Mouse (Mus musculus): ENCODE results near the gene Ywhae. TPM values are rescaled to one million over a fixed set of nuclear protein-coding genes. Genes with fewer than 3 reads are reported as not detected.
A peak's percentile ranks its signal among the peaks of the same experiment; 100 is the strongest.
"Not testable (repeated sequence)": the region's sequence is repeated elsewhere in the genome, so short reads cannot be mapped to it uniquely, and the experiment has no call there.

Ywhae gene
- polyA plus RNA-seq, 1 experiment: 612 TPM

GRCm38 (mm10) chr11:75689977-75690376, 42.7 kb upstream of the Ywhae start:
- Histone ChIP-seq H3K27me3 (ENCODE audit: control insufficient read depth, insufficient read depth, insufficient read length) (no peaks in the 10 kb centered on the region), H3K4me2 (ENCODE audit: low read depth) (no peak overlapping the region), H3K79me2 (ENCODE audit: control insufficient read depth, insufficient read depth) (peaks cover 90% of the 10 kb centered on the region), H3ac (ENCODE audit: control insufficient read depth, insufficient read length) (no peak overlapping the region), H3K4me3 (no peak overlapping the region), H3K36me3 (ENCODE audit: control insufficient read depth, insufficient read depth) (peaks cover 24% of the 10 kb centered on the region)
- no peak for TF ChIP-seq E2F4 (IDR thresholded peaks at IDR 0.05; ENCODE audit: insufficient read depth)
- no peak for TF ChIP-seq TCF12 (IDR thresholded peaks at IDR 0.05; ENCODE audit: insufficient read depth, poor library complexity, severe bottlenecking)
- no peak for TF ChIP-seq SRF (IDR thresholded peaks at IDR 0.05; ENCODE audit: control insufficient read depth, insufficient read length, low read depth)
- TF ChIP-seq MYOG (IDR thresholded peaks at IDR 0.05; ENCODE audit: control insufficient read depth in 1 of 3, insufficient read depth in 1 of 3, insufficient read length in 2 of 3, low read depth in 2 of 3): no peak
- TF ChIP-seq USF1 (IDR thresholded peaks at IDR 0.05; ENCODE audit: low read depth): no peak
- no peak for TF ChIP-seq CEBPB (IDR thresholded peaks at IDR 0.05; ENCODE audit: insufficient read depth, poor library complexity, severe bottlenecking)
- TF ChIP-seq TCF3 (IDR thresholded peaks at IDR 0.05; ENCODE audit: insufficient read length, low read depth): no peak
- no peak for TF ChIP-seq POLR2A (IDR thresholded peaks at IDR 0.05; ENCODE audit: insufficient read length, low read depth)
- TF ChIP-seq REST (IDR thresholded peaks at IDR 0.05; ENCODE audit: insufficient read depth, insufficient read length): no peak
- no peak for TF ChIP-seq MAX (IDR thresholded peaks at IDR 0.05; ENCODE audit: low read depth)
- no peak for TF ChIP-seq MYOD1 (IDR thresholded peaks at IDR 0.05; ENCODE audit: control insufficient read depth in 1 of 3, insufficient read length in 2 of 3, low read depth in 2 of 3)
- TF ChIP-seq POLR2AphosphoS2 (IDR thresholded peaks at IDR 0.05; ENCODE audit: insufficient read length, low read depth): no peak

GRCm38 (mm10) chr11:75691047-75691446, 41.6 kb upstream of the Ywhae start:
- Histone ChIP-seq H3ac (ENCODE audit: control insufficient read depth, insufficient read length) (no peak overlapping the region), H3K79me2 (ENCODE audit: control insufficient read depth, insufficient read depth) (peaks cover 90% of the 10 kb centered on the region), H3K4me3 (no peak overlapping the region), H3K27me3 (ENCODE audit: control insufficient read depth, insufficient read depth, insufficient read length) (no peaks in the 10 kb centered on the region), H3K36me3 (ENCODE audit: control insufficient read depth, insufficient read depth) (peaks cover 29% of the 10 kb centered on the region), H3K4me2 (ENCODE audit: low read depth) (no peak overlapping the region)
- TF ChIP-seq MYOD1 (IDR thresholded peaks at IDR 0.05; ENCODE audit: control insufficient read depth in 1 of 3, insufficient read length in 2 of 3, low read depth in 2 of 3) (peak; percentile 23 to 73 (median 57)), TCF12 (IDR thresholded peaks at IDR 0.05; ENCODE audit: insufficient read depth, poor library complexity, severe bottlenecking) (no peak)

DNA sequence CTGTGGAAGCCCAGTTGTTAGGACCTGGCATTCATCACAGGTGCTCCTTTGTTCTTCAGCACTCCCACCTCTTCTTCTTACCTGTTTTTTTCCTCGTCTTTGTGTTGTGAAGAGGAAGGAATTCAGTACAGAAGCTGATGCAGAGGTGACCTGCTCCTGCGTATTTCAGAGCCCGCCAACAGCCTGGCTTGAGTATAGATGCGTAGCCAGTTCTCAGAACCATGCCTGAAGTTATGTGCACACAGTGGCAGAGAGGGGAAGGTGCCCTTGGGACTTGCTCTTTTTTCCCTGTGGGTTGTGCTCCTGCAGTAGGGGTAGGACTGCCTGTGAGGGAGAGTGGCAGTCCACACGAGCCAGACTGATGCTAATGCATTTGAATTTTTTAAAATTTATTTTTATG, 39.1 kb upstream of the Ywhae start:
- Histone ChIP-seq H3K36me3 (ENCODE audit: control insufficient read depth, insufficient read depth) (peaks cover 48% of the 10 kb centered on the region), H3K79me2 (ENCODE audit: control insufficient read depth, insufficient read depth) (peaks cover 95% of the 10 kb centered on the region), H3K27me3 (ENCODE audit: control insufficient read depth, insufficient read depth, insufficient read length) (no peaks in the 10 kb centered on the region), H3K4me2 (ENCODE audit: low read depth) (no peak overlapping the region), H3K4me3 (no peak overlapping the region), H3ac (ENCODE audit: control insufficient read depth, insufficient read length) (no peak overlapping the region)
- no peak for TF ChIP-seq TCF12 (IDR thresholded peaks at IDR 0.05; ENCODE audit: insufficient read depth, poor library complexity, severe bottlenecking)
- TF ChIP-seq POLR2A (IDR thresholded peaks at IDR 0.05; ENCODE audit: insufficient read length, low read depth): no peak
- TF ChIP-seq MYOD1 (IDR thresholded peaks at IDR 0.05; ENCODE audit: control insufficient read depth in 1 of 3, insufficient read length in 2 of 3, low read depth in 2 of 3): no peak
- no peak for TF ChIP-seq POLR2AphosphoS2 (IDR thresholded peaks at IDR 0.05; ENCODE audit: insufficient read length, low read depth)
- no peak for TF ChIP-seq TCF3 (IDR thresholded peaks at IDR 0.05; ENCODE audit: insufficient read length, low read depth)
- TF ChIP-seq REST (IDR thresholded peaks at IDR 0.05; ENCODE audit: insufficient read depth, insufficient read length): no peak
- no peak for TF ChIP-seq MYOG (IDR thresholded peaks at IDR 0.05; ENCODE audit: control insufficient read depth in 1 of 3, insufficient read depth in 1 of 3, insufficient read length in 2 of 3, low read depth in 2 of 3)
- TF ChIP-seq E2F4 (IDR thresholded peaks at IDR 0.05; ENCODE audit: insufficient read depth): no peak
- no peak for TF ChIP-seq USF1 (IDR thresholded peaks at IDR 0.05; ENCODE audit: low read depth)
- no peak for TF ChIP-seq CEBPB (IDR thresholded peaks at IDR 0.05; ENCODE audit: insufficient read depth, poor library complexity, severe bottlenecking)
- TF ChIP-seq MAX (IDR thresholded peaks at IDR 0.05; ENCODE audit: low read depth): no peak
- no peak for TF ChIP-seq SRF (IDR thresholded peaks at IDR 0.05; ENCODE audit: control insufficient read depth, insufficient read length, low read depth)

DNA sequence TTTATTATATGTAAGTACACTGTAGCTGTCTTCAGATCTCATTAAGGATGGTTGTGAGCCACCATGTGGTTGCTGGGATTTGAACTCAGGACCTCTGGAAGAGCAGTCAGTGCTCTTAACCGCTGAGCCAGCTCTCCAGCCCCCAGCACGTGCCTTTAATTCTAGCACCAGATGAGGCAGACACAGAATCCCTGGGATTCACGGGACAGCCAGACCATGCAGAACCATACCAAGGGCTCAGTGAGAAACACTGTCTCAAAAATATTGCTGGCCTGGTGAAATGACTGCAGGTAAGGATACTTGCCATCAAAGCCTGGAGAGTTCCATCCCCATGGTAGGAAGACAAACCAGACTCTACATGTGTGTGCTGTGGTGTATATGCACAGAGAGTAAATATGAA, 35.2 kb upstream of the Ywhae start:
- H3K36me3 ChIP-seq (ENCODE audit: control insufficient read depth, insufficient read depth): peaks cover 62% of the 10 kb centered on the region
- not testable (repeated sequence) for H3K4me2 ChIP-seq (ENCODE audit: low read depth); H3ac ChIP-seq (ENCODE audit: control insufficient read depth, insufficient read length); H3K4me3 ChIP-seq; H3K27me3 ChIP-seq (ENCODE audit: control insufficient read depth, insufficient read depth, insufficient read length)
- H3K79me2 ChIP-seq (ENCODE audit: control insufficient read depth, insufficient read depth): peaks cover 69% of the 10 kb centered on the region

- TF ChIP-seq MYOD1 (IDR thresholded peaks at IDR 0.05; ENCODE audit: control insufficient read depth in 1 of 3, insufficient read length in 2 of 3, low read depth in 2 of 3) (no peak), SRF (IDR thresholded peaks at IDR 0.05; ENCODE audit: control insufficient read depth, insufficient read length, low read depth) (no peak), MAX (IDR thresholded peaks at IDR 0.05; ENCODE audit: low read depth) (no peak), REST (IDR thresholded peaks at IDR 0.05; ENCODE audit: insufficient read depth, insufficient read length) (no peak), POLR2AphosphoS2 (IDR thresholded peaks at IDR 0.05; ENCODE audit: insufficient read length, low read depth) (no peak), TCF3 (IDR thresholded peaks at IDR 0.05; ENCODE audit: insufficient read length, low read depth) (no peak), TCF12 (IDR thresholded peaks at IDR 0.05; ENCODE audit: insufficient read depth, poor library complexity, severe bottlenecking) (no peak), POLR2A (IDR thresholded peaks at IDR 0.05; ENCODE audit: insufficient read length, low read depth) (no peak), E2F4 (IDR thresholded peaks at IDR 0.05; ENCODE audit: insufficient read depth) (no peak), USF1 (IDR thresholded peaks at IDR 0.05; ENCODE audit: low read depth) (no peak), CEBPB (IDR thresholded peaks at IDR 0.05; ENCODE audit: insufficient read depth, poor library complexity, severe bottlenecking) (no peak), MYOG (IDR thresholded peaks at IDR 0.05; ENCODE audit: control insufficient read depth in 1 of 3, insufficient read depth in 1 of 3, insufficient read length in 2 of 3, low read depth in 2 of 3) (no peak)
- no peaks in the 10 kb centered on the region for H3K27me3 ChIP-seq (ENCODE audit: control insufficient read depth, insufficient read depth, insufficient read length)
These were observed 32.1 kb upstream of the Ywhae start for GRCm38 (mm10) chr11:75700557-75700956.

More at GRCm38 (mm10) chr11:75700557-75700956, 32.1 kb upstream of the Ywhae start:
- Histone ChIP-seq H3K4me3 (no peak overlapping the region), H3K4me2 (ENCODE audit: low read depth) (no peak overlapping the region), H3K36me3 (ENCODE audit: control insufficient read depth, insufficient read depth) (peaks cover 64% of the 10 kb centered on the region), H3K79me2 (ENCODE audit: control insufficient read depth, insufficient read depth) (peaks cover 39% of the 10 kb centered on the region), H3ac (ENCODE audit: control insufficient read depth, insufficient read length) (no peak overlapping the region)

Measured in myocyte (in vitro differentiated cells).